Mouse (Mus musculus) kidney, adult 9 months (tissue): ENCODE data around the gene Dpep3.
A peak's percentile ranks its signal among the peaks of the same experiment; 100 is the strongest.
"Not testable (repeated sequence)": the region's sequence is repeated elsewhere in the genome, so short reads cannot be mapped to it uniquely, and the experiment has no call there.

Source experiments
- DNase-seq: peaks from one replicate; pipeline ENCODE4 v3.0.0; 2022

The Dpep3 gene

DNA sequence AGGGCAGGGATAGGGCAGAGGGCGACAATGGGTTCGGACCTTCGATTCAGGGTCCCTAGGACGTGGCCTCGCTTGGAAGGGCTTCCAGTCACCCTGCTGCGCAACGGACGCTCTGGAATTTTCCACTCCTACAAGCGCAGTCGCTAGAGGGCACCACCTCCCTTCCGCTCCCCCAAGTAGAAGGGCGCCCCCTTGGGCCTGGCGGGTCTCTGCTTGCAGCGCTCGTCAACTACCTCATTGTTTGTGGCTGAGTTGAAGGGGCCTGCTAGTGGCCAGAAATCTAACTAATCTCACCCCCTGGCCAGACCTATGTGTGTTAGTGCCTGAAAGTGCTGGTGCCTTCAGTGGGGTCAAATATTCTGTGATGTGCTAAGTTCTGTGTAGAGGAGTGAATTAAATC lies at the start of gene Dpep3:
Gene Dpep3, minus strand, starts transcription at position 105 of the 400 bp plus-strand sequence.
- no peak for DNase-seq

DNA sequence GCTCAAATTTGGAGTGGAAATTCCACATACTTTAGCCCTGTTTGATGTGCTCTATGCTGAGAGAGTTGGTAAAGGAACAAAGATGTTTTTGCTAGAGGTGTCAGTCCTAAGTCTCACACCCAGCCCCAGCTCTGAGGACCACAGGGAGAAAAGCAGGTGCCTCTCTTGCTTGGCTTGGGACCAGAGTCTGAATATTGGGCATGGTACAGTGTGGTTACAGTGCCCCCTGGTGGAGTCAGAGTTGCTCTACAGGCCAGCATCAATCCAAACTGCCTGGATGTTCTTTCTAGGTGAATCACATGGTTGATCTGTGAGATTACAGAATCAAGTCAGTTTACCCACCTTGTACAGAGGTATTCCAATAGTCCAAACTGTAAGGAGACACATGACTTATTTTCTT lies 43.3 kb upstream of the Dpep3 start:
- DNase-seq: peak; percentile 85

DNA sequence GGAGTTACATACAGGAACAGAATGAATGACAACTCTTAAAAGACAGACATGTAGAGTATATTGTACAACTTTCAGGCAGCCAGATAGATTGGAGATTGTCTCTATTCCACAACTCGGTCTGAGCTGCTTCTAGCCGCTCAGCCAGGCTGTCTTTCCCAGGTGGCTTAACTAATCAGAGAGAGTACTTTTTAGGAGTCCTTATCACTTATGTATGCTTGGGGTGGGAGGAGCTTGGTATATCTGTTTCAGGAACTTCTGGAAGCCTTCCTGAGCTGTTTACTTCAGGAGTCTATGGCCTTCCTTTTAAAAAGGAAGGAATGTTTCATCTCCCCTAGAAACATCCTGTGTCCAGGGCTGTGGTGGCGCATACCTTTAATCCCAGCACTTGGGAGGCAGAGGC lies 38.8 kb upstream of the Dpep3 start:
- no peak for DNase-seq

DNA sequence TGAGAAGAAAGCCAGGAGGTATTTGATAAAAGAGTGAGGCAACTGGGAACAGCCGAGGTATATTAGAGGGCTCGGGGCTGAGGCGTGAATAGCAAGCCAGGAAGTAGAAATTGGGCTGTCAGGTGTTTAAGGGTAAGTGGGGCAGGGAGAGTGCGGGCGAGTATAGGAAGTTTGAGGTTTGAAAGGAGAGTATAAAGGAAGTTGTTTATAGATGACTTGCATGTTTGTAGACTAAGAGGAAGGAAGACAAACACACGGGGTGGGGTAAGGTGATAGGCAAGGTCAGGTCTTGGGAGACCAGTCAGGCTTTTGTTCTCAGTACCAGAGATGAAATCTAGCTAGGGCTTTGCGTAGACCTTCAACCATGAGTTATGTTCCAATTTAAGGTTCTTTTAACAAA lies 37.9 kb upstream of the Dpep3 start:
- DNase-seq: no peak

DNA sequence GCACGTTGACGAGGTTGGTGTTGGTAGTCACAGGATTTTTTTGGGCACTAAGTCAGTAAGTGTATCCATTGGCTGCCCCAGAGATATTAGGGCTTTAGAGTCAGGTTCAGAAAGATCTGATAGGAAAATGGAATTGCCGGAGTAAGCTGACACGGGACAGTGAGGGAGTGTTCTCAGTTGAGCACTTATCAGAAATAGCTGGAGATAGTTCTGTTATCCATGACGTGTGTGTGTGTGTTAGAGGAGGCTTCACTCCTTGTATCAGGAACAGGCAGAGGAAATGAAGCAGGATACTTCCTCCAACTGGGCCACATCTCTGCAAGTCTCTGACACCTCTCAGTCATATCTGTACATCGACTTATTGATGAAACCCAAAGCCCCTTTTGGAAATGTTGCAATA lies 37.1 kb upstream of the Dpep3 start:
- DNase-seq: no peak

DNA sequence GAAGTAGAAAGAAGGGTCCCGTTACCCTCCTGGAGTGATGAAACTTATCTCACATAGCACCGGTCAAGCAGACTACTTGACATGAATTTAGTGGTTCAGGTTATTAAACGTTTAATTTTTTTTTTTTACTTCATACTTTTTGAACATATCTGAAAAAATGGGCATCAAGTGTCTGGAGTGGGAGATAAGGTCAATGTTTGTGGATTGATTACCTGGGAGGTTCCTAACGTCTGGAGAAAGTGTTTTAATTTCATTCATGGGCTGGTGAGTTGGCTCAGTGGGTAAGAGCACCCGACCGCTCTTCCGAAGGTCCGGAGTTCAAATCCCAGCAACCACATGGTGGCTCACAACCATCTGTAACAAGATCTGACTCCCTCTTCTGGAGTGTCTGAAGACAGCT lies 33.0 kb upstream of the Dpep3 start:
- DNase-seq: not testable (repeated sequence)

DNA sequence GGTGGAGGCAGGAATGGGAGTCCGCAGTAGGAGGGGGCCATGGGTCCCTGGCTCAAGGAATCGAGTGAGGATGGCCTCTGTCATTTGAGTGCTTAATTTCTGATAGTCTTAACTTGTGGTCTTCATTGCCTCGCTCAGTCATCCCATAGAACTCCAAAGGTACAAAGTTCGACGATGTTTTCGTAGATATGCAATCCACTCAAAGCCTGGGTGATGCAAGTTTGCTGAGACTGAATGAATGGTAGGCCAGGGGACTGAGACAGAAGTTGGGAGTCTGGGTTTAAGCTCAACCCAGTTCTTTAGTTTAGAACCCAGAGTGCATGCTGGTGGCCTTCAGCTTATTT lies 32.4 kb upstream of the Dpep3 start, which contains the start of gene Ddx28:
Gene Ddx28, minus strand, starts transcription at position 240 of the 344 bp plus-strand sequence.
- DNase-seq: no peak

DNA sequence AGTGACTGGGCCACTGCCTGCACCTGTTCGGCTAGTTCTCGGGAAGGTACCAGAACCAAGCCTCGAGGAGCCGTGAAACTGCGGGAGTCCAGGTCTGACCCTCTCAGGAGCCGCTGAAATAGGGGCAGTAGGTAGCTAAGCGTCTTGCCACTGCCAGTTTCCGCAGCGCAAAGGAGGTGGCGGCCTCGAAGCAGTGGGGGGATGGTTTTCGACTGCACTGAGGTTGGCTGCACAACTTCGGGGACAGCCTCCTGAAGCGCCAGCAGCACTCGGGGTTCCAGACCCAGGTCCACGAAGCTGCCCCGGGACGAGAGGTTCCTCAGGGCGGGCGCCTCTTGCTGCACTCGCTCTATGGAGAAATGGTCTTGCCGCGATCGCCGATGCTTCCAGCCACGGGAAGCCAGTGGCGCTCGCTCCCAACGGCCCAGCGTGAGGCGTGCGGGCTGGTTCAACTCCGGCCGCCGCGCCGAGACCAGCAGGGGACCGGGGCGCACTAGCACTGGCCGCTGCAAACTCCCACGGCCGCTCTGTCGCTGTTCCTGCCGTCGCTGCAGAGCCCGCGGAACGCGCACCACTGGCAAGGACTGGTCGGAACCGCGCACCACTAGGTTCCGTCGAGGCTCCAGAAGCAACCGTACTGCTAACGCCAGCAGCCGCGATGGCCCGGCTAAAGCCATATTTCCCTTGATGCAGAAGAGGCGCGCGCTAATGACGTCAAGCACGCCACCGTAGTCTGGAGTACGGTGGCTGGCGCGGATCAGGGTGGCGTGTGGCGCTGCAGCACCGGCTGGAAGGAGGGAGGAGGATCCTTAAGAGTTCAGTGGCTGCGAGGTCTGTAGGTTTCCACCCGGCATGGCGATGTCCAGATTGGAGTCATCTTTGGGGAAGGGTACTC lies 31.8 kb upstream of the Dpep3 start:
- DNase-seq: peak; percentile 93

DNA sequence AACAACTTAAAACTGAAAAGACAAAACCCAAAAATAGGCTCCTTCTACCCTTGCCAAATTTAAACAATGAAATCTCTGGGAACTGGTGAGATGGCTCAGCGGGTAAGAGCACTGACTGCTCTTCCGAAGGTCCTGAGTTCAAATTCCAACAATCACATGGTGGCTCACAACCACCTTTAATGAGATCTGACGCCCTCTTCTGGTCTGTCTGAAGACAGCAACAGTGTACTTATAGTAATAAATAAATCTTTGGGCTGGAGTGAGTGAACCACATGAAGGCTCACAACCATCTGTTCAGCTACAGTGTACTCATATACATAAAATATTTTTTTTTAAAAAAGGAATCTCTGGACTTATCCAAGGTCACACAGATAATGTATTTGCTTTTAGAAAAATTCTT lies 28.7 kb upstream of the Dpep3 start:
- DNase-seq: peak; percentile 23

DNA sequence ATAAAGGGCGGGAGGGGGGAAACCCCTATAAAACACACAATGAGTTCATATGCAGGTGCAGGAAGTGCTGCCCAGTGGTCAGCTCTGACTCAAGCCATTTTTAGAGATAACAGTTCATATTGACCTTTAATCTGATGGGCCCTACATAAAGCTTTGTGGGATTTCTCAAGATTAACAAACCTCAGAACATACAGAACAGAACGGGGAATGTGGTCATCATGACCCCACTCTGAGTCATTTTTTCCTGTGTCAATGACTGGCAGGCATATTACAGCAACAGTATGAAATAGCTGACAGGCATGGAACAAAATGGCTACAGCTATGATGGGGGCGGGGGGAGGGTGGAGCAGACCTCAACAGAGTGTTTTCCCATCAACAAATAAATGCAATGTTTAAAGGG lies 27.9 kb upstream of the Dpep3 start:
- no peak for DNase-seq

DNA sequence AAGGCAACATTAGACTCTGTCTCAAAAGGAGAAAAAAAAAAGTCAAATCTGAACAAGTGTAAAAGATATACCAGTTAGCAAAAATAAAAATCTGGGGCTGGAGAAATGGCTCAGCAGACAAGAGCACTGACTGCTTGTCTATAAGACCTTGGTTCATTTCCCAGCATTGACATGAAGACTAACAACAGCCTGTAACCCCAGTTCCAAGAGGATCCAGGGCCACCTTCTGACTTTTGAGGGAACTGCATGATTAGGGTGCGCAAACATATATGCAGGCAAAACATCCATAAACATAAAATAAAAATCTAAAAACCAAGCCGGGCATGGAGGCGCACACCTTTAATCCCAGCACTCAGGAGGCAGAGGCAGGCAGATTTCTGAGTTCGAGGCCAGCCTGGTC lies 27.2 kb upstream of the Dpep3 start:
- DNase-seq: peak; percentile 12

DNA sequence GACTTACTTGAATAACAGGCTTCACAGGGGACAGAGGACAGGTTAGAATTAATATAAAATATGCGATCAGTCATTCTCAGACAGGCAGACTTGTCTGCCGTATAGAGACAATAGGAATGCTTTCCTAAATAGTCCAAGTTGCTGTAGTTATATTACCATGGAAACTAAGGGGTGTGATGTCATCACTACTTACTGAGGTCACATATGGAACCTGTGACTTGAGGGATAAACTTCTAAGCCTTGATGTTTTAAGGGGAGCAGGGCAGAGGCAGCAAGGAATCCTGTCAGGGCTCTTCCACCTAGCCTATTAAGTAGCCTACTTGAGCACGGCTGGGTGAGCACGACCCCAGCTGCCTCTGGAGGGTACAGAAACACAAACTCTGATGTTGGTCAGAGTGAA lies 26.6 kb upstream of the Dpep3 start, which contains the start of gene Dpep2nb:
Gene Dpep2nb, minus strand, starts transcription at position 101 of the 400 bp plus-strand sequence.
- no peak for DNase-seq

DNA sequence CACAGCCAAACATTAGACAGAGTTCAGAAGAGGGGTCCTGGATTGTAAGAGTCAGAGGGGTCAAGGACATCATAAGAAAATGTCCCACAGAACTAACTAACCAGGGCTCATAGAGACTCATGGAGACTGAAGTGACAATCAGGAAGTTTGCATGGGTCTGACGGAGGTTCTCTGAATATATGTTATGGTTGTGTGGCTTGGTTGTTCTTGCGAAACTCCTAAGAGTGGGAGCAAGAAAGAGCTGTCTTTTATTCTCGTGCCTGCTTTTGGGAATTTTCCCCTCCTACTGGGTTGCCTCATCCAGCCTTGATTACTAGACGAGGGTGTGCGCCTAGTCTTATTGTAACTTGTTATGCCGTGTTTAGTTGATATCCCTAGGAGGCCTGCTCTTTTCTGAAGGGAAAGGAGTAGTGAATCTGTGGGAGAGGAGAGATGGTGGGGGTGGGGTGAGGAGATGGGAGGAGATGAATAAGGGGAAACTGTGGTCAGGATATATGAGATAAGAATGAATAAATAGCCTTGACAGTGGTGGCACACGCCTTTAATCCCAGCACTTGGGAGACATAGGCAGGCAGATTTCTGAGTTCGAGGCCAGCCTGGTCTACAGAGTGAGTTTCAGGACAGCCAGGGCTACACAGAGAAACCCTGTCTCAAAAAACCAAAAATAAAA lies 25.4 kb upstream of the Dpep3 start:
- DNase-seq: no peak

DNA sequence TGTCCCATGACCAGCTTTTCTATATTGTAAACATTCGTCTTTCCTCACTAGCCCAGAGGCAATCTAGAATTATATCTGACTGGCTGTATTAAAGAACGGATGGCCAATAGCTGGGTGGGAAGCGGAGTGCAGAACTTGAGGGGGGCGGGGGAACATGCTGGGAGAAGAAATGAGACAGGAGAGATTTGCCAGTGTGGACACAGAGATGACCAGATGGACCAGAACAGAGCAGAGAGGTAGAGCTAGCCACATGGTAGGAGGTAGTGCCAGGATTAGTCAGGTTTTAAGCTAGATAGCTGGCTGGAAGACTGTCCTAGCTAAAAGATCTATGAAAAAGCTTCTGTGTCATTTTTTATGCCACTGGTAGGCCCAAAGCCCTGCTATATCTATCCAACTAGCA lies 22.7 kb upstream of the Dpep3 start:
- no peak for DNase-seq

DNA sequence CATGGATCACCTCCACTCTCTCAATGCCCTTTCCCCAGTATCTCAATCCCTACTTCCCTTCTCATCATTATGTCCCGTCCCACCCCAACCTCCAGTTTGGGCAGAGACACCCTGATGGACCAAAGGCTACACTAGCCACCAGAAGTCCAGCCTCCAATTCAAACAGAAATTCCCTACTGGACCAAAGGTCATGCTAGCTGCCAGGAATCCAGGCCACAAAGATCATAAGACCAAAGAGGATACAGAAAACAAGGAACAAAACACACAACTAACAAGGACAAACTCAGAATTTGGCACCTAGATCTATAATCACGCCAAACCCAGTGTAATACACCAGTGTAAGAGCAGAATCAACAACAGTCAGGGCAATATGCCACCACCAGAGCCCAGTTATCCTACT lies 19.7 kb upstream of the Dpep3 start:
- DNase-seq: peak; percentile 79

DNA sequence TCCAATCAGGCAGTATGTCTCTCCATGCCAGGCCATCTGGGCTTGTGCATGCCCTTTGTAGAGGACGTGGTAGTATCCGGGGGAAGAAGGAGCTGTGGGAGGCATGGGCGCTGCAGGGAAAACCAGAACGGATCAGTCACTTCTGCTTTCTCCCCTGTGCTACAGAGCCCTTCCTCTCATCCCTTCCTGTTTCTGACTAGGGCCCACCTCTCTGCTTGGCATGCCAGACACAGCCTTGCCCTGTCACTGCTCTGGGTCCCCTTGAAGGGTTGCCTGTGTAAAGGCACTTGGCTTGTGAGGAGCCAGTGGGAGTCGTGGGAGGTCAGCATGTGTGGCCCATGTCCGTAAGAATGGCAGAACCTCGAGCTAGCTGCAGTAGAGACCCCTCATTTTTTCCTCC lies 17.1 kb upstream of the Dpep3 start:
- DNase-seq: no peak

DNA sequence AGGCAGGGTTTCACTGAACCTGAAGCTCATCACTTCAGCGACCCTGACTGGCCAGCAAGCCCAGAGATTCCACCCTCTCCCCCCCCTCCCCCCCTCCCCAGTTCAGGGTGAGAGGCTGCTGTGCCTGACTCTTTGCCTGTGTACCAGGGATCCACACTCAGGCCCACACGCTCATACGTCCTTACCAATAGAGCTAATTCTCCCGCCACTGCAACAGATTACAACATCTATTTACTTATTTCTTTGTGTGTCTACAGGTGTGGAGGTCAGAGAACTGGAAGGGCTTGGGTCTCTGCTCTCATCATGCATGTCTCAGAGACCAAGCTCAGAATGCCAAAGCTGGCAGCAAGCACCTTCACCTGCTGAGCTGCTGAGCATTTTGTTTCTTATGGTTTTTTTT lies 14.0 kb upstream of the Dpep3 start:
- no peak for DNase-seq

DNA sequence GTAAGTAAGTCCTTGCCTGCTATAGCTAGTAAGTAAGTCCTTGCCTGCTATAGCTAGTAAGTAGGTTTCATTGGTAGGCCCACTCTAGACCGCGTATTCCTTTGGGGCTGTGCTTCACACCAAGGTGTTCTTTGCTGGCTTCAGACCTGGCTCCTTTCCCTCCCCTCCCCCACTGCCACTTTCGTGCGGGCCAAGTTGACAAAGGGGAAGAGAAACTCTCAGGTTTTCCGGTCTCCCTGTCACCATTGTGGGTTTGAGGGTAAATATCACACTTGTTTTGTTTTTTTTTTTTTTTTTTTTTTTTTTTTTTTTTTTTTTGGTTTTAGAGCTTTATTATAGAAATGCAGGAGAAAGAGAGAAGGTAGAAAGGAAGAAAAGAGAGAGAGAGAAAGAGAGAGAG lies 13.3 kb upstream of the Dpep3 start:
- DNase-seq: no peak

DNA sequence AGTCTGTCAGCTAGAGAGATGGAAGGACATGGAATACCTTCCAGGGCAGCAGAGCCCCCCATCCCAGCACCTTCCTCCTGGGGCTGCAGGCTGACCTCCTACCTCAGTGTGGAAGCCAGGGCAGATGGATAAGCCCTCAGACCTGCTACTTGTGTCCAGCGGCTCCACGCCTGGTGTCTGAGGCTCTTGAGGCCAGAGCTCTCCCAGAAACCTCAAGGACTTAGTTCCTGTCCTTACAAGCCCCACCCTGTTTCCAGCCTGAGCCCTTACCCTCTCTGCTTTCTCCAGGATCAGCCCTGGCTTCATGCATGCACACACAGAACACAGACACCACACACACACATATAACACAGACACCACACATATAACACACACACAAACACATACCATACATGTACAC lies 12.3 kb upstream of the Dpep3 start:
- no peak for DNase-seq

DNA sequence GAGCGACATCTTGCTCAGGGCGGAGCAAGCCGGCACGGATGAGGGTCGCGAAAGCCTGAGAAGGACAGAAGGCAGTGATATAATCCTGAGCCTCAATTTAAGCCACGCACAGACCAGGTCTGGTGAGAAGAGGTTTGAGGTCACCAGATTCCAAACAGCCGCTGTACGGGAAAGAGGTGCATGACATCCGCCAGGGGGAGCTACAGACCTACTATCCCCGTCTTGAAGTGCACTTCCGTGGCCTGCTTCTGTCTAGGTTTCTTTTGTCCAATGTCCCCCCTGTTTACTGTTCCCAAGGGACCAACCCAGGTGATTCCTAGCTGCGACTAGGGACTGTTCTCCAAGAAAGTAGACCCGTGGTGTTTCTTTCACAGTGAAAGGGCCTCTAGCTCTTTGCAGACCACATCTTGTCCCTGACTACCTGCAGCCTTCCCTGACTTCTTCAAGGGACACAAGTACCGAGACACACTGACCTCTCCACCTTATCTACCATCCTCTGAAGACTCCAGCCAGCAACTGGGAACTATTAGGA lies 11.7 kb upstream of the Dpep3 start, which contains the start of gene Dus2:
Gene Dus2, plus strand, starts transcription at position 482 of the 532 bp plus-strand sequence.
- DNase-seq: peak; percentile 84

DNA sequence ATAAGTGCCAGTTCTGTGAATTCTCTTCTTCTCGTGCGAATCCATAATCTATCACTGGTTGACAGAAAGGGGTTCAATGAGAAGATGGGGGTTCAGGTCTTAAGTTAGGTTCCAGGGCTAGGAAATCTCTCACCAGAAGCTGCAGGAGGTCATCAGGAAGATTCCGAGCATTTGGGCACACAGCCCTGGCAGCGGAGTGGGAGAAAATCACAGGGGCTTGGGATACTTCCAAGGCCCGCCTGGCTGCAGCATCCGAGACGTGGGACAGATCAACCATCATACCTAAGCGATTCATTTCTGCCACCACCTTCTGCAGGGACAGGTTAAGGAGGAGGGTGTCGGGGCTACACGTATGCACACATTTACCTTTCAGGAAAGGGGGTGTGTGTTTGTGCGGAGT lies 9.3 kb upstream of the Dpep3 start:
- no peak for DNase-seq

DNA sequence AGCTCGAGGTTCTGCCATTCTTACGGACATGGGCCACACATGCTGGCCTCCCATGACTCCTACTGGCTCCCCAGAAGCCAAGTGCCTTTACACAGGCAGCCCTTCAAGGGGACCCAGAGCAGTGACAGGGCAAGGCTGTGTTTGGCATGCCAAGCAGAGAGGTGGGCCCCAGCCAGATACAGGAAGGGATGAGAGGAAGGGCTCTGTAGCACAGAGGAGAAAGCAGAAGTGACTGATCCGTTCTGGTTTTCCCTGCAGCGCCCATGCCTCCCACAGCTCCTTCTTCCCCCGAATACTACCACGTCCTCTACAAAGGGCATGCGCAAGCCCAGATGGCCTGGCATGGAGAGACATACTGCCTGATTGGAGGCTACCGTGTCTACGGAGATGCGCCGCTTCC lies 4.2 kb upstream of the Dpep3 start:
- DNase-seq: not testable (repeated sequence)

DNA sequence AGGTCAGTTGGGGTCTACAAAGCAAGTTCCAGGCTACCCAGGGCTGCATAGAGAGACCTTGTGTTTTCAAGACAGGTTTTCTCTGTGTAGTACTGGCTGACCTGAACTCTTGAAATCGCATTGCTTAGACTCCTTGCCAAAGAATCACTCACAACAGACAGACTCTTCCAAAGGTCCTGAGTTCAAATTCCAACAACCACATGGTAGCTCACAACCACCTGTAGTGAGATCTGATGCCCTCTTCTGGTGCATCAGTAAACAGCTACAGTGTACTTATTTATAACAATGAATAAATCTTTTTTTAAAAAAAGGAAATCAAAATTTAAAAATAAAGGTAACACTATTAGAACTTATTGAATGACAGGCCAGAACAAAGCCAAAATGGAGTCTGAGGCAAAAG lies 1.9 kb upstream of the Dpep3 start:
- DNase-seq: no peak

DNA sequence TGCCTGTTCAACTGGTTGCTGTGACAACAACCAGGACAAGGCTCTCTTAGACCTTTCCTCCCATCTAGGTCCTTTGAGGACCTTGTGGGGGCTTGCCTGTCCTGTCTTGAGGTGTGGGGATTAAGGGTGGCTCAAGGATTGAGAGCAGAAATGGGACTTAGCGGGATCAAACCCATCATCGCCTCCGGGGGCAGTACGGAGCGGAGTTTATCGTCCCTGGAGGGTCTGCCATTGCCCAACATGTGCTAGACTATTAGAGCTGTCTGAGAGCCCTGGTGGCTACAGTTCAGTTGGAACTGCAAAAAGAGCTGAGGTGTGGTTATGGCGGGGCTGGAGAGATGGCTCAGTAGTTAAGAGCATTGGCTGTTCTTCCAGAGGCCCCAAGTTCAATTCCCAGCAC lies 3.9 kb downstream of the Dpep3 start:
- no peak for DNase-seq
